Mouse (Mus musculus): Measurements from ENCODE around the gene Rab6b. TPM values are rescaled to one million over a fixed set of nuclear protein-coding genes. Genes with fewer than 3 reads are reported as not detected.
A peak's percentile ranks its signal among the peaks of the same experiment; 100 is the strongest.

Rab6b gene
- polyA plus RNA-seq, 1 experiment from 2014 or later, result 0.43 TPM

GRCm38 (mm10) chr9:103181886-103182285 is 70.3 kb downstream of the Rab6b start:
- Histone ChIP-seq H3K9ac (no peak overlapping the region), H3K4me3 (no peak overlapping the region), H3K9me3 (replicated peaks) (no peaks in the 10 kb centered on the region), H3K4me2 (no peak overlapping the region), H3K27me3 (replicated peaks) (no peaks in the 10 kb centered on the region), H3K27ac (no peak overlapping the region), H3K36me3 (no peaks in the 10 kb centered on the region), H3K4me1 (peaks cover 23% of the 10 kb centered on the region)
- no peak for ATAC-seq
- 76% methylated on average over 8 of the region's 8 CpGs for WGBS (ENCODE audit: insufficient replicate concordance)

- Histone ChIP-seq H3K4me1 (peaks cover 23% of the 10 kb centered on the region), H3K36me3 (peaks cover 24% of the 10 kb centered on the region), H3K4me3 (no peak overlapping the region), H3K9ac (no peak overlapping the region), H3K9me3 (replicated peaks) (no peaks in the 10 kb centered on the region), H3K27me3 (replicated peaks) (no peaks in the 10 kb centered on the region), H3K27ac (no peak overlapping the region), H3K4me2 (no peak overlapping the region)
- WGBS (ENCODE audit: insufficient replicate concordance), result 55% methylated on average over 4 of the region's 4 CpGs
- no peak for ATAC-seq
Measured at GRCm38 (mm10) chr9:103184855-103185254, 73.3 kb downstream of the Rab6b start.

GRCm38 (mm10) chr9:103185946-103186345 is 74.4 kb downstream of the Rab6b start:
- no peak overlapping the region for H3K27ac ChIP-seq
- H3K36me3 ChIP-seq, result peaks cover 35% of the 10 kb centered on the region
- H3K9ac ChIP-seq, result no peak overlapping the region
- H3K27me3 ChIP-seq (replicated peaks), result no peaks in the 10 kb centered on the region
- no peaks in the 10 kb centered on the region for H3K9me3 ChIP-seq (replicated peaks)
- 76% methylated on average over 8 of the region's 8 CpGs for WGBS (ENCODE audit: insufficient replicate concordance)
- H3K4me2 ChIP-seq, result no peak overlapping the region
- ATAC-seq, result no peak
- peaks cover 12% of the 10 kb centered on the region for H3K4me1 ChIP-seq
- no peak overlapping the region for H3K4me3 ChIP-seq

- Histone ChIP-seq H3K9me3 (replicated peaks) (no peaks in the 10 kb centered on the region), H3K4me3 (no peak overlapping the region), H3K9ac (no peak overlapping the region), H3K4me2 (no peak overlapping the region), H3K4me1 (peaks cover 6% of the 10 kb centered on the region; the same call in 1 of the 2 replicates), H3K27me3 (replicated peaks) (no peaks in the 10 kb centered on the region), H3K36me3 (peaks cover 42% of the 10 kb centered on the region), H3K27ac (no peak overlapping the region)
- WGBS (ENCODE audit: insufficient replicate concordance), result 73% methylated on average over 9 of the region's 9 CpGs
- ATAC-seq, result no peak
Measured at GRCm38 (mm10) chr9:103186747-103187146, 75.2 kb downstream of the Rab6b start.

GRCm38 (mm10) chr9:103188416-103188815 is 76.8 kb downstream of the Rab6b start:
- 0 out of 2 replicates have a peak, but pooled peaks cover 3% of the 10 kb centered on the region for H3K4me1 ChIP-seq
- no peak overlapping the region for H3K4me3 ChIP-seq
- 85% methylated on average over 4 of the region's 4 CpGs for WGBS (ENCODE audit: insufficient replicate concordance)
- H3K27ac ChIP-seq, result no peak overlapping the region
- H3K4me2 ChIP-seq, result no peak overlapping the region
- no peaks in the 10 kb centered on the region for H3K27me3 ChIP-seq (replicated peaks)
- peaks cover 59% of the 10 kb centered on the region for H3K36me3 ChIP-seq
- no peak; the same call in 1 of the 2 replicates for ATAC-seq
- H3K9me3 ChIP-seq (replicated peaks), result no peaks in the 10 kb centered on the region
- H3K9ac ChIP-seq, result no peak overlapping the region

- peaks cover 31% of the 10 kb centered on the region for H3K36me3 ChIP-seq
- ATAC-seq, result peak; percentile 97
- H3K4me3 ChIP-seq, result peak within 1 kb of the TSS; percentile 96
- no peaks in the 10 kb centered on the region for H3K27me3 ChIP-seq (replicated peaks)
- 0% methylated on average over 45 of the region's 45 CpGs for WGBS (ENCODE audit: insufficient replicate concordance)
- peak within 1 kb of the TSS; percentile 78 for H3K27ac ChIP-seq
- H3K4me2 ChIP-seq, result peak within 1 kb of the TSS; percentile 73
- H3K4me1 ChIP-seq, result peaks cover 28% of the 10 kb centered on the region
- no peaks in the 10 kb centered on the region for H3K9me3 ChIP-seq (replicated peaks)
- peak within 1 kb of the TSS; percentile 93 for H3K9ac ChIP-seq
Measured at GRCm38 (mm10) chr9:103201561-103202260, 90.1 kb downstream of the Rab6b start, which contains the start of gene Srprb. Srprb (minus strand) TSS chr9:103202137.

GRCm38 (mm10) chr9:103205786-103206185 is 94.2 kb downstream of the Rab6b start:
- H3K9ac ChIP-seq, result no peak overlapping the region
- no peaks in the 10 kb centered on the region for H3K9me3 ChIP-seq (replicated peaks)
- peaks cover 9% of the 10 kb centered on the region for H3K36me3 ChIP-seq
- 71% methylated on average over 5 of the region's 5 CpGs for WGBS (ENCODE audit: insufficient replicate concordance)
- no peaks in the 10 kb centered on the region; the same call in 1 of the 2 replicates for H3K27me3 ChIP-seq (replicated peaks)
- H3K4me1 ChIP-seq, result peaks cover 25% of the 10 kb centered on the region
- peak overlapping the region; percentile 30; the same call in 1 of the 2 replicates for H3K27ac ChIP-seq
- no peak overlapping the region for H3K4me3 ChIP-seq
- 0 out of 2 replicates have a peak overlapping the region, but pooled peaks have one; percentile 6 for H3K4me2 ChIP-seq
- ATAC-seq, result no peak

GRCm38 (mm10) chr9:103207846-103208245 is 96.3 kb downstream of the Rab6b start:
- Histone ChIP-seq H3K4me3 (0 out of 2 replicates have a peak overlapping the region, but pooled peaks have one; percentile 17), H3K4me1 (peaks cover 14% of the 10 kb centered on the region), H3K4me2 (peak overlapping the region; percentile 48), H3K9me3 (replicated peaks) (no peaks in the 10 kb centered on the region), H3K27me3 (replicated peaks) (peaks cover 4% of the 10 kb centered on the region; the same call in 1 of the 2 replicates), H3K27ac (no peak overlapping the region), H3K9ac (no peak overlapping the region), H3K36me3 (peaks cover 9% of the 10 kb centered on the region)
- ATAC-seq, result peak; percentile 71
- 10% methylated on average over 16 of the region's 16 CpGs for WGBS (ENCODE audit: insufficient replicate concordance)

GRCm38 (mm10) chr9:103208802-103209423 is 97.3 kb downstream of the Rab6b start:
- 52% methylated on average over 6 of the region's 6 CpGs for WGBS (ENCODE audit: insufficient replicate concordance)
- H3K4me1 ChIP-seq, result peaks cover 14% of the 10 kb centered on the region
- no peak overlapping the region for H3K9ac ChIP-seq
- H3K4me3 ChIP-seq, result no peak overlapping the region
- peaks cover 9% of the 10 kb centered on the region for H3K36me3 ChIP-seq
- no peak for ATAC-seq
- no peak overlapping the region for H3K4me2 ChIP-seq
- H3K9me3 ChIP-seq (replicated peaks), result no peaks in the 10 kb centered on the region
- H3K27ac ChIP-seq, result no peak overlapping the region
- H3K27me3 ChIP-seq (replicated peaks), result peaks cover 4% of the 10 kb centered on the region; the same call in 1 of the 2 replicates

GRCm38 (mm10) chr9:103212654-103213420 is 101.2 kb downstream of the Rab6b start:
- no peak overlapping the region for H3K4me3 ChIP-seq
- H3K9me3 ChIP-seq (replicated peaks), result no peaks in the 10 kb centered on the region
- WGBS (ENCODE audit: insufficient replicate concordance), result 72% methylated on average over 28 of the region's 28 CpGs
- no peak overlapping the region for H3K27ac ChIP-seq
- H3K4me2 ChIP-seq, result peak overlapping the region; percentile 11; the same call in 1 of the 2 replicates
- H3K4me1 ChIP-seq, result no peaks in the 10 kb centered on the region
- no peak overlapping the region for H3K9ac ChIP-seq
- H3K27me3 ChIP-seq (replicated peaks), result peaks cover 4% of the 10 kb centered on the region; the same call in 1 of the 2 replicates
- ATAC-seq, result no peak
- H3K36me3 ChIP-seq, result peaks cover 21% of the 10 kb centered on the region

- no peak overlapping the region for H3K9ac ChIP-seq
- no peak overlapping the region for H3K4me2 ChIP-seq
- WGBS (ENCODE audit: insufficient replicate concordance), result 56% methylated on average over 2 of the region's 2 CpGs
- no peaks in the 10 kb centered on the region for H3K9me3 ChIP-seq (replicated peaks)
- peaks cover 21% of the 10 kb centered on the region for H3K36me3 ChIP-seq
- ATAC-seq, result no peak
- H3K27ac ChIP-seq, result no peak overlapping the region
- no peak overlapping the region for H3K4me3 ChIP-seq
- no peaks in the 10 kb centered on the region for H3K4me1 ChIP-seq
- peaks cover 4% of the 10 kb centered on the region; the same call in 1 of the 2 replicates for H3K27me3 ChIP-seq (replicated peaks)
Measured at GRCm38 (mm10) chr9:103213631-103214030, 102.0 kb downstream of the Rab6b start.
